Comparison of ENCODE assay signal across 8 mouse cellular contexts in genomic region chr2:177498067-177498466, GRCm38 (mm10). TPM values are rescaled to one million over a fixed set of nuclear protein-coding genes. Genes with fewer than 3 reads are reported as not detected.
DNase-seq lines count a peak whose midpoint lies in the region; ATAC-seq and TF ChIP-seq lines count a peak whose summit lies in the region.
"Not testable (repeated sequence)": the region's sequence is repeated elsewhere in the genome, so short reads cannot be mapped to it uniquely, and the experiment has no call there.

Gm14403 (plus strand) TSS chr2:177498215.

- 1% methylated on average over 7 of the region's 7 CpGs for WGBS in heart, embryonic 11.5 days (ENCODE audit: insufficient replicate concordance)
- 26% methylated on average over 7 of the region's 7 CpGs for WGBS in lung, embryonic 15.5 days

- not testable (repeated sequence) for ATAC-seq in heart, embryonic 11.5 days (replicated peaks; ENCODE audit: insufficient number of reproducible peaks, low FRiP score, low TSS enrichment); lung, embryonic 15.5 days (ENCODE audit: borderline replicate concordance, extremely low read depth, low FRiP score, low TSS enrichment)

- not testable (repeated sequence) for H3K27me3 ChIP-seq in heart, embryonic 11.5 days (ENCODE audit: control insufficient read depth, insufficient read depth, low read length); lung, embryonic 15.5 days

- not testable (repeated sequence) for H3K27ac ChIP-seq in embryonic fibroblast, embryonic 13.5 days (ENCODE audit: insufficient read depth, low read length); heart, embryonic 11.5 days (ENCODE audit: low read depth, low read length); lung, embryonic 15.5 days

- H3K9ac ChIP-seq in heart, embryonic 11.5 days (ENCODE audit: low read depth, low read length) = not testable (repeated sequence)
- H3K9ac ChIP-seq in lung, embryonic 15.5 days = 0 out of 2 replicates have a peak within 1 kb of the TSS, but pooled peaks have one; percentile 13

- peak within 1 kb of the TSS; percentile 47 for H3K4me2 ChIP-seq in heart, embryonic 11.5 days
- H3K4me2 ChIP-seq in lung, embryonic 15.5 days = peak within 1 kb of the TSS; percentile 51

- TF ChIP-seq POLR2A in embryonic fibroblast, embryonic 13.5 days (IDR thresholded peaks at IDR 0.05; ENCODE audit: low read depth, low read length) = 0 out of 2 replicates have a peak, but pooled peaks have one; percentile 22

- not testable (repeated sequence) for H3K9me3 ChIP-seq in heart, embryonic 11.5 days (replicated peaks; ENCODE audit: control insufficient read depth, low read length); lung, embryonic 15.5 days

- H3K36me3 ChIP-seq in heart, embryonic 11.5 days (ENCODE audit: control insufficient read depth, insufficient read depth, low read length); lung, embryonic 15.5 days: not testable (repeated sequence)

- TF ChIP-seq CTCF in embryonic fibroblast, embryonic 13.5 days (IDR thresholded peaks at IDR 0.05; ENCODE audit: borderline replicate concordance, insufficient read depth, low read length) = not testable (repeated sequence)

- H3K4me1 ChIP-seq in embryonic fibroblast, embryonic 13.5 days (ENCODE audit: control insufficient read depth, insufficient read depth, low read length); heart, embryonic 11.5 days (ENCODE audit: control insufficient read depth, insufficient read depth, low read length); lung, embryonic 15.5 days: not testable (repeated sequence)

- peak within 1 kb of the TSS; percentile 73 for H3K4me3 ChIP-seq in embryonic fibroblast, embryonic 13.5 days (ENCODE audit: insufficient read depth, low read length)
- H3K4me3 ChIP-seq in heart, embryonic 11.5 days (ENCODE audit: low read depth, low read length) = peak within 1 kb of the TSS; percentile 46
- peak within 1 kb of the TSS; percentile 47 for H3K4me3 ChIP-seq in lung, embryonic 15.5 days

- DNase-seq in CD4-positive helper T cell, adult 2 months (ENCODE audit: low read depth, low spot score) = peak; percentile 24
- peak; percentile 76 for DNase-seq in brain, adult 2 months (ENCODE audit: low read depth, low spot score)
- peak; percentile 77 for DNase-seq in kidney, adult 11 months
- DNase-seq in left cerebral cortex, adult 18-20 months (ENCODE audit: low spot score in 2 of 2) = peak in 1 of 2 experiments; percentile 43
- DNase-seq in ovary, postnatal 36 days (ENCODE audit: low spot score) = peak; percentile 45

RNA-seq across cellular contexts. Expression of gene Gm14403, which starts in this region (rescaled TPM):
- polyA plus RNA-seq in embryonic fibroblast, embryonic 13.5 days (2011; ENCODE audit: insufficient read length, low read depth, missing spikeins) = 10.0 and 11.1 TPM in 2 replicates
- polyA plus RNA-seq in heart, embryonic 11.5 days (2014; fragmentation: Nextera tagmentation; extraction: Ambion mirVana) = 8.1 TPM in 2 replicates
- total RNA-seq in left cerebral cortex, adult 18-20 months (2021) = 10 to 100 TPM; 39.9 to 47.5 TPM
- 9.7 and 10.0 TPM in 2 replicates for polyA plus RNA-seq in lung, embryonic 15.5 days (2015; fragmentation: Nextera tagmentation; extraction: Ambion mirVana)
